Mouse (Mus musculus) MN1 (cell line): Measurements from ENCODE around the gene Klhdc9.
"Not testable (repeated sequence)": the region's sequence is repeated elsewhere in the genome, so short reads cannot be mapped to it uniquely, and the experiment has no call there.

ENCODE experiments used
- DNase-seq: peaks from one replicate; pipeline ENCODE4 v3.0.0-alpha.2; 2016; ENCODE audit warnings: low spot score

Klhdc9 gene

DNA sequence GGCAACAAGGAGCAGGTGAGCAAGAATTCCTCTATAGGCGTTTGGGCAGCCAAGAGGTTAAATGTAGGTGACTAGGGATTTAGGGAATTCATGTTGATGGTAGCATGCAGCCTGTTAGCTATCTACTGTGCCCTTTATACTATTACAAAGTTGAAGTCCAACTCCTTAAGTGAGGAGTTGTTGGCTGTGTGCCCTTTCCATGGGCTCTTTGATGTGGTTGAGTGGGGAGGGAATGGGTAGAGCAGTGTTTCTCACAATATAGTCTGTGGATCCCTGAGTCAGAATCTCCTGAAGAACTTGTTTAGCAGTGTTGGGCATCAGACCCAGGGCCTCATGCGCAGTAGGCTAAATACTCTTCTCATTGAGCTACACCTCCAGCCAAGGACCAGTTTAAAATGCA, 3.8 kb downstream of the Klhdc9 start:
- no peak for DNase-seq

DNA sequence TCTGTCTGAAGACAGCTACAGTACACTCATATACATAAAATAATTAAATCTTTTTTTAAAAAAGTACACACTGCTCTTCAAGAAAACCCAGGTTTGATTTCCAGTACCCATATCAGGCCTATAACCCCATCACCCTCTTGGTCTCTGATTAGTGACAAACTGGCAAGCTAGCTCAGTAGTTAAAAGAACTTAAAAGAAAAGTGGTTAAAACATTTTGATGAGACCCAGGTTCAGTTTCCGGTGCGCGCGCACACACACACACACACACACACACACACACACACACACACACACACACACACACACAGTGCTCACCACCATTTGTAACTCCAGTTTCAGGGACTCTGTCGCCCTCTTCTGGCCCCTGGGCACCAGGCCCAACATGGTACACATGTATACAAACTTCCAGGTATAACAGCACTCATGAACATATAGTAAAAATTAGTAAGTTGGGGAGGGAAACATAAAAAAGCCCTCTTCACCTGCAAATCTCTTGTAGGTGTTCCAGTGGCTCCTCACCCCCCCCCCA, 4.7 kb downstream of the Klhdc9 start:
- DNase-seq = no peak

DNA sequence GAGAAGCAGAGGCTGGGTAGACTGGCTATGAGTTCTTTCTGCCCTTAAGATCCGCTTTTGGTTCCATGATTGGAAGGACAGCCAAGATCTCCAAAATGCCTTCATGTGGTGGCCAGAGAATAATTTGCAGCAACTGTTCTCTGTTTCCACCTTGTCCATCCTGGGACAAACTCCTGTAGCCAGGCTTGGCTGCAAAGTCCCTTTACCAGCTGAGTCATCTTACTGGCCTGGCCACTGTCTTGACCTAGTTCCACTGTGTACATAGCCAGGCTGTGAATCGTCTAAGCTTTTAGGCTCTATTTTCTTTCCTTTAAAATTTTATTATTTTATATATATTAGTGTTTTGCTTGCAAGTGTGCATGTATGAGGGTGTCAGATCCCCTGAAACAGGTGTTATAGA, 11.4 kb downstream of the Klhdc9 start:
- DNase-seq = peak; percentile 30

DNA sequence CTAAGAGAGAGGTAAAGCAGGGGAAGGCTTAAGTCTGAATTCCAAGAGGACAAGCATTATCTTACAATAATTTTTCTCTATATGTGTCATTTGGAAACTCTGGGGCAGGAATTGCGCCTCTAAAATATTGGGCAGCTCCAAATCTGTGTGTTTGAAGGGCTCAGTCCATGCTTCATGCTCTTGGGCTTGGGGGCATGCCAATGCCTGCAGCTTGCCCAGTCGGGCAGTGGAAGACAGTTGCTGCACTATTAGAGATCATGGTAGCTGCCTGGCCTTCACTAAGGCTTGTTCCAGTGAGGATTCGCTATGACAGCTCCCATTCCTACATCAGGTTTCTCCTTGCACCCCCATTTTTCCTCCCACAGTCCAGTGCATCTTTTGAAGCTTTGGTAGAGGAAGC, 11.9 kb downstream of the Klhdc9 start:
- DNase-seq = no peak

DNA sequence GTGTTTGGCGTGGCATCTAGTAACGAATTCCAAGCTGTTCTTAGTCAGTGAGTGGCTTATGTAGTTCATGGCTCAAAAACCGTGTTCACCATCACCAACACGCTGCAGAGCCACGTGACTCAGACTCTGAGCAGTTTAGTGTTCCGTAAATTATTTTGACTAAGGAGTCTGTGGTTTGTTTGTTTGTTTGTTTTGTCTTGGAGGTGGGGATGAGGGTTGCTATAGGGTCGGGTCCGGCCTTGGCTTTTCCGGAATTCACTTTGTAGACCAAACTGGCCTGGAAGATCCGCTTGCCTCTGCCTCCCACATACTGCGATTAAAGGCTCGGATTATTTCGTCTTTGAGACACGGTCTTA, 14.5 kb downstream of the Klhdc9 start:
- peak; percentile 53 for DNase-seq

DNA sequence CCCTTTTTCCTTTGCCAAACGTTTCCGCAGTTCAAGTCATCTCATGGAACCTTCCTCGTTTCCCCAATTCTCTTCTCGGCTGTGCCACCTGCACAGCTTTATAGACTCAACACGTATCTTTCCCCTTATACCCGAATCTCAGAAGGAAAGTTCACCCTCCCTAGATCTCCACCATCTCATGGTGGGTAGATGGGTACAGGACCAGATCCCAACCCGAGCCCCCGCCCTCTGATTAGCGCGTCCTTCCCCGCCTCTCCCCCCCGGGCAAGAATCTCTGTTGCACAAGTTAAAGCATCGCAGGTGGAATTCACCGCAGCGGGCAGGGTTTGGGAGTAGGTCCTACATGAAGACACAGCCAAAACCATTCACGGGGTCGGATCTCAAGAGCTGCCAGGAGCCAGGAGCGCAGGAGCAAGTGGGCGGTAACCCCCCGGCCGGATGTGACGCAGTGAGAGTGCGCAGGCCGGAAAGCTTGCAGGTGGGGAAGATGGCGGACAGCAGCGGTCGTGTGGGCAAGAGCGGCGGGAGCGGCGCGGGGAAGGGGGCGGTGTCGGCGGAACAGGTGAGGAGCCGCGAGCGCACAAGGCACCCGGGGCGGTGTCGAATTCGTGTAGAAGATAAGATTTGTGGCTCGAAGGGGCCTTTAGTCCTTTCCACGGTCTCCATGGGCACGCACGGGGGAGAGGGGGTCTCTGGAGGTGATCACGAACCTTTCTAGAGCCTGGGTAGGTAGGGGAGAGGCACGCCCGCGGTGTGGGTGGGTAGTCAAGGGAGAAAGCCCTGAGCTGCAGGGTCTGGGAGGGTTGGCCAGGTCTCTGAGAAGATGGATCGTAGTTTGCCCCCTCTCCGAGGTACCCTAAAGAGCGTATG, 15.1 kb downstream of the Klhdc9 start, which contains the start of the genes Nit1 and Pfdn2:
Gene Nit1 (minus strand): TSS at position 422 of the 870 bp plus-strand sequence.
Gene Pfdn2 (plus strand): TSS at position 446 of the 870 bp plus-strand sequence.
- peak; percentile 95 for DNase-seq

DNA sequence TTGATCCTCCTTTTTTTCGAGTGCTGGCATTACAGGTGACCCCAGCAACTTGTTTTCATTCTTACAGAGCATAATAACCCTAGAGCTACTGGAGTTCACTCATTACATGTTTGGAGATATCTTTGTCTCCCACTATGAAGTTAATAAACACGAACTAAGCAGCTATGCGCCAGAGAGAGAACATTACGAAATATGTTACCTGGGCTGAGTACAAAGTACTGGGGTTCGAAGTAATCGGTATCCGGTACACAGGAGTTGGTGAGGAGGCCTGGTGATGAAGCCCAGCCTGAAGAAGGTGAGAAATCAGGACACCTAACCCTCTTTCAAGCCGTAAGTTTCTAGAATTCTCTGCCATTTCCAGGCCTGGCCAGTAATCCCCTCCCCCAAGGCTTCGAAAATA, 15.9 kb downstream of the Klhdc9 start:
- DNase-seq = no peak

DNA sequence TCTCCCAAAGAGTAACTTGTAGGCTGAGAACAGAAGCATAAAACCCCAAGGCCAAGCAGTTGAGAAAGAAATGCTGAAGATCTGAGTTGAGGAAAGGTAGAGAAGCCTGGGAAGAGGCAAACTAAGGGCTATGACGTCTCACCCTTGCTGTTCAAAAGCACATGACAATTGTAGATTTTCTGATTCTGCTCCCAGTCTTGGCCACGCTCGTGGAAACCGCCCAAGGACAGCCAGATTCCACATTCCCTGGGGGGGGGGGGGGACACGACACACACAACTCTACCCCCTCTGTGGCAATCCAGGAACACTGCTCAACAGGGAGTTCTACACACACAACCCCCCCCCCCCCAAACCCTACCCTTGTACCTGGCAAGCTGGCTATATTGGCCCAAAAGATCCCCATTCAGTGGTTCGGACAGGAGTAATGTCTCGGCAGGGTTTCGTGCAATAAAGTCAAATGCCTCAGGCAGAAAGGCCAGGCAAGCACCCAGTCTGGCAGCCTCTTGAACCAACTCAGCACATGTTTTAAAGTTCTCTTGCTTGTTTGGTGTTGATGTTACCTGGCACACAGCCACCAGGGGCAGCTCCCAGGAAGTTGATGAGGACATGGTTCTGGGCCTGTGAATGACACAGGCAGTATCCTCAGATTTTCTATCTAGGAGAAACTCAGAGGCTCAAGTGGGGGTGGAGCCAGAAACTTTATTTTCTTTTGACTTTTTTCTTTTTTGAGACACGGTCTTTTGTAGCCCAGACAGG, 16.5 kb downstream of the Klhdc9 start:
- DNase-seq = peak; percentile 64

DNA sequence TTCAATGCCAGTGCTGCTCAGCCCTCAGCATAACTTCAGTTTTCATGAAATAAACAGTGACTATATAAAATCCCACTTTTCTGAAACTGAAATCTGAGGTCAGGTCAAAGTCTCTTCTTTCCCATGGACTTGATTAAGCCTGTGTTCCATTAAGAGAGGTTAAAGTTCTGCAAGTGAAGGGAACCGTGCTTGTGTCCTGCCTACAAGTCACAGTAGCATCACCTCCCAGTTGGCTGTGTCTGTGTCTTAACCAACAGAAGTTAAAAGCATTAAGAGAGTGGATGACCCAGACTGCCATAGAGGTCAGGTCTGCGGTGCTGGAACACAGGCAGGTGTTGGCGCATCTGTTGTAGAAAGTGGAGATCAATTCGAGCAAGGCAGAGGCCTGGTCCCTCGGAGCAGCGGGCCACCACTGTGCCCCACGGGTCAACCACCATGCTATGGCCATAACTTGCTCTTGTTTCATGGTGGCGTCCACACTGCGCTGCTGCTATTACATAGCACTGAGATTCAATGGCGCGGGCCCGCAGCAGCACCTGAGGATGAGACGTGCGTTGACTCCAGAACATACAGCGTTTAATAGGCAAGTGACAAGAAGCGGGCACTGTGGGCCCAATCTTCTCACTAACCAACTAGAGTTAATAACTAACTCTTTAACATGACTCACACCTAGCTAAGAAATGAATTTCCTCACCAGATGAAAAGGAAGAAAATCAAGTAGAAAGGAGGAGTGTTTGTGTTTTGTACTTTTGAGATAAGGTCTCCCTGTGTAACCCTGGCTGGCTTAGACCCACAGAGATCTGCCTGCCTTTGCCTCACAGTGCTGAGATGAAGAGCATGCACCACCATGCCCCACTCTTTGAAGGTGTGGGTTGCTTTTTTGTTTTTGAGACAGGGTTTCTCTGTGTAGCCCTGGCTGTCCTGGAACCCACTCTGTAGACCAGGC, 18.1 kb downstream of the Klhdc9 start:
- no peak for DNase-seq

DNA sequence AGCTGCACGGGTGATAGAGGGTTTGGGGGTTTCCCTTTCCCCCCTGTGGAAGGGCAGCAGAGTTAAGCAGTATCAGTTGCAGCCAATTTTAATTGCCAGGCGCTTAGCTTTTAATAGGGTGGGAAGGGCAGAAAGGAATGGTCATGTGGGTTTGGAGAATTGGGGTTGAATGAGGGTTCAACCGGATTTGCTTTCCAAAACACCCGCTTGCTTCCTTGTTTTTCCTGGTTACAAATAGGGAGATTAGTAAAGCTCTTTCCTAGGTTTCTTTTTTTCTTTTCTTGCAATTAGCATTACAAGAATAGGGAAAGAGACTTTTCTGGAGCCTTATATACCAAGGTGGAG, 30.4 kb downstream of the Klhdc9 start:
- DNase-seq = no peak

DNA sequence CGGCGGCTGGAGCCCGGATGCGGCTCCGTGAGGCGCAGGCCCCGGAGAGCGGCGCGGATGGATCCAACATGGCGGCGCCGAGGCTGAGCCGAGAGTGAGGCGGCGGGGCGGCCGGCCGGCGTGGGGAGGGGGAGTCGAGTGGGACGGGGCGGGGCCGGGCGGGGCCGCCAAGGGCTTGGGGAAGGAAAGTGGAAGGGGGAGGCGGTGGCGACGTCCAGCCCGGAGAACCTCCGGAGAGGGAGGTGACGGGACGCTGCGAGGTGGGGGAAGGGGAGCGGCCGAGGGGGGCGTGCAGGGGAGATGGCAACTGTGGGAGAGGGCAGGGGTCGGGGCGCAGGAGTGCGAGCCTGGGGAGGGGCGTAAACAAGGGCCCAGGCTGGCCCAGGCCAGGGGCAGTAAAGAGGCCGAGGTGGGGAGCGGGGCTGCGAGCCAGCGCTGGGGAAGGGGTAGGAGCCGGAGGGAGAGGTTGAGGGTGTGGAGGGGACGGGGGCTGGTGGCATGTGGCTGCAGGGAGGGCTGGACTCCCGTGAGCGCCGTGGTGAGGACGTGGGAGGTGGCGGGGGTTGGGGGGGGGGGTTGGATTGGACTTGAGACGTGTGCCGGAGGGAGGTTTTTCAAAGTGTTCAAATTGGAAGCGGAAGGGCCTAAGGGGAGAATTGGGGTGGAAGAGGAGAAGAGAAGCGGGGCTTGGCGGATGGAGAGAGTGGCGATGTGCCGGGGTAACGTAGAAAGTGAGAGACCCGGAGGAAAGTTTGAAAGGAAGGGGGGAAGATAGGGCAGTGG, 31.0 kb downstream of the Klhdc9 start:
- peak; percentile 96 for DNase-seq

DNA sequence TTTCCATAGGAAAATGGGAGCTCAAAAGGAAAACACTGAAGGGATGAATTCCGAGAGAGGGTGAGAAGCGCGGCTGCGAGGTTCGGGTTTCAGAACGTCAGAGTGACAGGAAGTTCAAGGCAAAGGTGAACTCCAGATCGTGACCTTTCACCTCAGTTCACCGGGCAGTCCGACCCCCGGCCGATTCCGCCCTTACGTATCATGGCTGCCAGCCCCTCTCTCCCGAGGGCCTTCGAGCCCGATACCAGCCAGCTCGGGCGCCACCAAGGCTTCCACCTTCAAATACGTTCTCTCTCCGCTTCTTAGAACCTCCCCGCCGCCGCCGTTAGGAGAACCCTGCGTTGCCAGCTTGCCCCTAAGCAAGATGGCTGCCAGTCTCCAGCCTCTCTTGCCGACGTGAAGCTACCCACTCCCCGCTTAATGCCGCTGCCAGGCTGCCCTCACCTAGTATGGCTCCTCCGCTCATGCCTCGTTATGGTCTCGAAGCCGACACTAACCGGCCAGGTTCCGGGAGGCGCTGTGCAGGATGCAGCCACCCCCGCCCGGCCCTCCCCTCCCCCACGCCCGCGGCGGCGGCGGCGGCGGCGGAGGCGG, 31.7 kb downstream of the Klhdc9 start, which contains the start of gene Dedd:
Gene Dedd (plus strand): TSS at position 307 of the 594 bp plus-strand sequence.
- DNase-seq = peak; percentile 97

DNA sequence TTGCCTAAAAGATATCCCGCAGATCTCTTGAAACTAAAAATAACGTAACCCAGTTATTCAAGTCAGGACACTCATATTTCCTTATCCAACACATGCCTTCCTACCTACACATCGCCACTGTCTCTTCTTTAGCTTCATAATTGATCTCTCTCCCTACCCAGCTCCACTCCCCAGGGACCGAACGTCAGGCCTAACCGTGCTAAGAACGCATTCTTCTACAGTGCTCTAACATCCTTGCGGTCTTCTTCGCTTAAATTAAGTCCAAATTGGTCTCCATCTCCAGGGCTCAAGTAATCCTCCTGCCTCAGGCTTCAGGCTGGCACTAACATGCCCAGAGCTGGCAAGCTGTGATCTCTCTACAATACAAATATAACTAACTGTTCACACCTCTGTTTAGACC, 32.4 kb downstream of the Klhdc9 start:
- DNase-seq = peak; percentile 71

DNA sequence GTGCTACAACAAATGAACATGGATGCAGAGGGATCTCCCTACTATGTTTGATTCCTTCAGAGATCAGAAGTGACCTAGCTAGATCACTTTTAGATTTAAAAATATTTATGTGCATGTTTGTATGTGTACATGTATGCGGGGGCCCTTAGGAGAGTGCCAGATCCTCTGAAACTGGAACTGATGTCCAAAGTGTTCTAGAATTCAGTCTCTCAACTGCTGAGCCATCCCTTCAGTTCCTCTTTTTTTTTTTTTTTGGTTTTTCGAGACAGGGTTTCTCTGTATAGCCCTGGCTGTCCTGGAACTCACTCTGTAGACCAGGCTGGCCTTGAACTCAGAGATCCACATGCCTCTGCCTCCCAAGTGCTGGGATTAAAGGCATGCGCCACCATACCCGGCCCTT, 34.0 kb downstream of the Klhdc9 start:
- not testable (repeated sequence) for DNase-seq

DNA sequence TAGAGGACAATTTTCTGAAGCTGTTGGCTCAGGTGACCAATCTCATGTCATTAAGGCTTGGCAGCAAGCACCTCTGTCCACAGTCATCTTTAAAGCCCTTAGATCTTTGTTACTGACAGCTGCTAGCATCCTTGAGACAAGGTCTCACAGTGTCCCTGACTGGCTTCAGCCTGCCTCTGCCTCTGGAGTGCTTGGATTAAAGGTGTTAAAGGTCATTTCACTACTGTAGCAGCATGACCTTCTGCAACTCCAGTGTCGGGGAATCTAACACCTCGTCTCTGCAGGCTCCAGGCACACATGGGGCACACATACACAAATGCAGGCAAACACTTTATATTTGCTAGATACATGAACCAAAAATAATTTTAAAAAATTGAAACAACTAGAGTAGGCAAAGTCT, 35.0 kb downstream of the Klhdc9 start:
- DNase-seq = no peak

DNA sequence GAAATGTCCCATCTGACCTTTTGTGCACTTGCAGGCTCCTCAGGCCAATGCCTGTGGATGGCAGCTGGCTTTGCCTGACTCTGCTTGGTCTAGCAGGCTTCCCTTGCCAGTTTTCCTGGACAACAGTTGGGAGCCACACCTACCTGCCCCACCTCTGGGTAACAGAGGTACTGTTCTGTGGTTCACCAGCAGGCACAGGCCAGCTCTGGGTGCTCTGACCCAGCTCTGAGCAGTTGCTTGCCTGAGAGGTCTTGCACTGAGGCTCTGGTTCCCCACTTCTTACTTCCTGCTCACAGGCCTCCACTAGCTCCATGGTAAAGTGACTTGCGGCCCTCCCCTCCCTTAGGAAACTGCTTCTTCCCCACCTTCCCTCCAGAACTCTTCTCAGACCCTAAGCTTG, 38.6 kb downstream of the Klhdc9 start:
- no peak for DNase-seq

DNA sequence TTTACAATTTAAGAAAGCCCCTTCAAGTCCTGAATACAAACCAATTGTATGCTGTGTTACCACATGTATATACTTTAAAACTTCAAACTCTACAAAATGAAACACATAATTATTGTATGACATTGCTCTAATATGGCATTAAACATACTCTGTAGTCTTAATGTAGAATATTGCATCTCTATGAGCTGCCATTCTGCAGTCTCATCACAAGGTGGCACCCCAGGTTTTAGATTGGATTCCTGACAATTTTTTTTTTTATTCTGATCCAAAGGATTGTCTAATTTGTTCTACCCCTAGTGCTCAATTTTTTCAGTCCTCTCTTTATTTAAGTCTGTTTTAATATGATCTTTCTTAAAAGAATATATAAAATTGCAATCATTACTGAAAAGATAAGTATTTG, 39.2 kb downstream of the Klhdc9 start:
- DNase-seq = peak; percentile 67

DNA sequence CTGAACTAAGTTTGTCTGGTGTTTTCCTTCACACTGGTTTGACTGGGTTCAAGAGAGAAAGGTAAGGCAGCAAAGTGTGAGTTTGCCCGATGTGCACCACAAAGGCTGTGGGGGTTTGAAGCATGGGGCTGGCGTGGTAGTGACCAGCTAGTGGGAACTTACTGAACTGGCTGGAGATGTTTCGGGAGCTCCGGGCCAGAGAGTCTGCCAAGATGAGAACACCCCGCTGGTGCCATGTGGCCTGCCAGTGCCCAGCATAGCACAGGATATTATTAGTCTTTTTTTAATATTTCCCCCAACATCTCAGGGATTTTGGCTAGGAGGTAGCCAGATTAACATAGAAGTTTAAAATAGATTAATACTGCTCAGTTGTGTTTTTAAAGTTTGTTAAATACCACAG, 40.4 kb downstream of the Klhdc9 start:
- no peak for DNase-seq

DNA sequence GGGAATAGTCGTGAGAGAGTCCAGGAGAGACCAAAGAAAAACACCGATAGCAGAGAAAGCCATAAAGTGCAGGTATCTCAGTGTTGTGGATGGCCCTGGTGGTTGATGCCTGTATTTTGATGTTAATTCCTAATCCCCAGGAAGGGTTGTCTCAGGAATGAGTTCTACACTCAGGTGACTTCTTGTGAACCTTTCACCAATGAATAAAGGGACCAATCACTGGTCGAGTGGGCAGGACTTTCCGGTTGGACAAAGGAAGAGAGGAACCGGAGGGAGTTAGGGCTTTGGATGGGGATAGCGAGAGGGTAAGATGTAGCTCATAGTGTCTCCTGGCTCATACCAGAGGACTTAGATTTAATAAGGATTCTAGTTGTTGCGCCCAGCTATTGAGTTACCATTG, 40.9 kb downstream of the Klhdc9 start:
- no peak for DNase-seq

DNA sequence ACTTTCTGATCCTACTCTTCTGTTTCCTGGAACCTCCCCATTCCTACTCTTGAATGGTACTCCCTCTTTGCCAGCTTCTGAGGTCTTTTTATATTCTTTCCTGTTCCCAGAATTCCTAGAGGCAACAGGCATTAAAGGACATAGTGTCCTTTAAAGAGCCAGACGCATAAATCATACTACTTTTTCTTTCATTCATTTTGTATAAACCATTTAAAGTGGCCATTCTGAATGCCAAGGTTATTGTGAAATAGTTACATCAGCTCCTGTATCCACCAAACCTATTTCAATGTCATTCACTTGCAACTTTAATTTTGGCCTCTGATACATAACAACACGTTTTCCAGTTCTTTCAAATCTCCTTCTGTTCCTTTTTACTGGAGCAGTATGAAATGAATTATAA, 51.3 kb downstream of the Klhdc9 start:
- no peak for DNase-seq
